Mouse (Mus musculus) midbrain, postnatal 0 days (tissue): ENCODE results near the gene Smc5. TPM values are rescaled to one million over a fixed set of nuclear protein-coding genes. Genes with fewer than 3 reads are reported as not detected.

Experiments
- ATAC-seq: fragments of 200-750 bp; cut with Nextera tagmentation; 2 replicates; pipeline ENCODE4 v1.8.0; 2017; ENCODE audit warnings: moderate number of reproducible peaks, mild to moderate bottlenecking, moderate TSS enrichment, moderate library complexity; ENCODE audit not compliant: low FRiP score
- DNase-seq: peaks from one replicate; pipeline ENCODE4 v3.0.0-alpha.2; 2015; ENCODE audit warnings: low spot score
- H3K27ac ChIP-seq: fragments of 300-500 bp; sonication (generic); 2 replicates; pipeline ENCODE4 v1.5.1; 2014; ENCODE audit warnings: low read depth, mild to moderate bottlenecking, low read length, mixed read lengths
- H3K27me3 ChIP-seq: fragments of 300-500 bp; sonication (generic); 2 replicates; pipeline ENCODE4 v1.6.1; 2014; ENCODE audit warnings: low read length, control low read depth, mixed read lengths; ENCODE audit not compliant: insufficient read depth
- H3K36me3 ChIP-seq: fragments of 300-500 bp; sonication (generic); 2 replicates; pipeline ENCODE4 v1.6.1; 2014; ENCODE audit warnings: low read length, control low read depth, mixed read lengths; ENCODE audit not compliant: insufficient read depth
- H3K4me1 ChIP-seq: fragments of 300-500 bp; sonication (generic); 2 replicates; pipeline ENCODE4 v1.6.1; 2014; ENCODE audit warnings: mild to moderate bottlenecking, control low read depth, antibody characterized with exemption, low read length, mixed read lengths; ENCODE audit not compliant: insufficient read depth
- H3K4me2 ChIP-seq: fragments of 300-500 bp; sonication (generic); 2 replicates; pipeline ENCODE4 v1.6.1; 2014; ENCODE audit warnings: low read depth, mild to moderate bottlenecking, low read length, mixed read lengths; ENCODE audit not compliant: poor library complexity, severe bottlenecking
- H3K4me3 ChIP-seq: fragments of 300-500 bp; sonication (generic); 2 replicates; pipeline ENCODE4 v1.5.1; 2014; ENCODE audit warnings: low read depth, mild to moderate bottlenecking, low read length, moderate library complexity
- H3K9ac ChIP-seq: fragments of 300-500 bp; sonication (generic); replicated peaks from 2 replicates; pipeline ENCODE4 v1.6.1; 2014; ENCODE audit warnings: mild to moderate bottlenecking, low read length, moderate library complexity, mixed read lengths; ENCODE audit not compliant: poor library complexity, severe bottlenecking
- H3K9me3 ChIP-seq: fragments of 300-500 bp; sonication (generic); 2 replicates; pipeline ENCODE4 v1.6.1; 2016; ENCODE audit warnings: low read length, control low read depth
- CTCF ChIP-seq: IDR thresholded peaks from 2 replicates; pipeline ENCODE4 v1.5.1; 2016; ENCODE audit warnings: antibody characterized with exemption, mild to moderate bottlenecking
- WGBS: fragments of 180-500 bp; shearing (Covaris S2); extraction: QIAGEN DNeasy Blood & Tissue Kit; methylation state at CpG from one replicate; pipeline ENCODE4 v1.1.7; 2014; 5-methylcytosine and 5-hydroxymethylcytosine counted together
- polyA plus RNA-seq: library from polyadenylated mRNA; unstranded; fragments of >200 nt; fragmentation: Nextera tagmentation; extraction: Ambion mirVana; gene quantifications from 2 replicates; pipeline ENCODE4 v1.2.1, GENCODE M21; 2015
- total RNA-seq: library from RNA; depleted of rRNA; stranded (reverse); fragments of >200 nt; gene quantifications from 2 replicates; pipeline ENCODE4 v1.2.3, GENCODE M21; 2014; rRNA removed

Gene Smc5
- total and polyA plus RNA-seq, 2 experiments from 2014 or later, result 19.2 to 20.3 TPM

DNA sequence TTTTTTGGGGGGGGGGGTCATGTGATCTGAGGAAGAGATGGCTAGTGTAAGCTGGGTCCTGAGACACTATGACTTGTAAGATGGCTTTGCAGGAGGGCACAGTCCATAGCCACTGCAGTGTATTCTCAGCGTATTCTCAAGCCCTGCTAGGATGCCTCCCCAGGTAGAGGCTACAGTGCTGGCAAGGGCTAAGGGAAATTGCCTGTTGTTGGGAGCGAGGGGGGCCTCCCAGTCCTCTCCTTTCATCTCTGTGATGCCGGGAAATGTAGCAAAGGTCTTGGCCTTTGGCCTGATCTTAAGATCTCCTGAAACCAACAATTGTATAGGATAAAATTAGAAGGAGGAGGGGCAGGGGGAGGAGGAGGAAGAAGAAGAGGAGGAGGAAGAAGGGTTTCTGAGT, 110.3 kb downstream of the Smc5 start:
- no peak for TF ChIP-seq CTCF
- H3K27me3 ChIP-seq, result no peaks in the 10 kb centered on the region
- no peak for ATAC-seq
- 41% methylated on average over 3 of the region's 3 CpGs for WGBS
- H3K4me1 ChIP-seq, result no peaks in the 10 kb centered on the region
- H3K4me2 ChIP-seq, result no peak overlapping the region
- H3K4me3 ChIP-seq, result no peak overlapping the region
- no peaks in the 10 kb centered on the region for H3K36me3 ChIP-seq
- H3K9me3 ChIP-seq, result no peaks in the 10 kb centered on the region
- no peak for DNase-seq
- no peak overlapping the region for H3K9ac ChIP-seq
- no peak overlapping the region for H3K27ac ChIP-seq

DNA sequence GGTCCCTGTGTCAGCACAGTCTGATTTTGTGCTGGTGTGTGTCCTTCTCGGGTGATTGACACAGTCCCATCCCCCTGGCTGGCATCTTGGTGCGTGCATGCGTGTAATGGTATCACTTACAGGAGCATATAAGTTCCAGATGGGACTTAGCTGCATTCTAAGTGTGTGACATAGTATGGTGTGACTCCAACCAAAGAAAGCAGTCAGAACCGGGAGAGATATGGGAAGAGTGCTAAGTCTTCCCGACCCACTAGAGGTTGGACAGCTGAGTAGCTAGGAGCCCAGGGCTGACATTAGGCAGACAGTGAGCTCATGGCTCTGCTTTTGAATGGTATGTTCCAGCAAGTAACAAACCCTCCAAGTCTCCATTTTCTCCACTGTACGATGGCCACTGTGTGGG, 110.8 kb downstream of the Smc5 start:
- 76% methylated on average over 6 of the region's 6 CpGs for WGBS
- ATAC-seq, result no peak

DNA sequence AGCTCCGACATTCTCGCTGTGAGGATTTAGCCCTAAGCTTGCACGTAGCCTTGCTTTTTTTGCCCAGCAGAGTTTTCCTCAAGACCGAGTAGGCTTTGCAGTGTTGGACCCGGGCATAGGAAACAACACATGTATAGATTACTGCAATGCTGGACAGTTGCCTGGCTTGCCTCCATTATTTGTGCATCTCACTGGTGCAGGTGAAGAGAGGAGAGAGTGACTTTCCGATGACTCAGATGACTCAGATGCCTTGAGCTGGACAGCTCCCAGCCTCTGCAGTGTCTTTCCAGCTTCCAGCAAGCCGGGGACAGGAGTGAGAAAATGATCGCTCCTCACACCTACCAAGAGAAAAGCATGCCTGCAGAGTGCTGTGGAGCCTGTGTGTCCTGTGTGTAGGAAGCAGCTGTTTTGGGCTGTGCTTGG, 111.3 kb downstream of the Smc5 start:
- ATAC-seq (no peak), DNase-seq (no peak)
- Histone ChIP-seq H3K36me3 (no peaks in the 10 kb centered on the region), H3K9ac (no peak overlapping the region), H3K27me3 (no peaks in the 10 kb centered on the region), H3K4me3 (no peak overlapping the region), H3K27ac (no peak overlapping the region), H3K4me1 (no peaks in the 10 kb centered on the region), H3K9me3 (no peaks in the 10 kb centered on the region), H3K4me2 (no peak overlapping the region)
- WGBS, result 24% methylated on average over 8 of the region's 8 CpGs
- TF ChIP-seq CTCF, result no peak

More for the DNA sequence above, 110.8 kb downstream of the Smc5 start:
- Histone ChIP-seq H3K4me3 (no peak overlapping the region), H3K9ac (no peak overlapping the region), H3K4me2 (no peak overlapping the region), H3K36me3 (no peaks in the 10 kb centered on the region), H3K27me3 (no peaks in the 10 kb centered on the region), H3K9me3 (no peaks in the 10 kb centered on the region), H3K4me1 (no peaks in the 10 kb centered on the region), H3K27ac (no peak overlapping the region)
- no peak for DNase-seq
- no peak for TF ChIP-seq CTCF

DNA sequence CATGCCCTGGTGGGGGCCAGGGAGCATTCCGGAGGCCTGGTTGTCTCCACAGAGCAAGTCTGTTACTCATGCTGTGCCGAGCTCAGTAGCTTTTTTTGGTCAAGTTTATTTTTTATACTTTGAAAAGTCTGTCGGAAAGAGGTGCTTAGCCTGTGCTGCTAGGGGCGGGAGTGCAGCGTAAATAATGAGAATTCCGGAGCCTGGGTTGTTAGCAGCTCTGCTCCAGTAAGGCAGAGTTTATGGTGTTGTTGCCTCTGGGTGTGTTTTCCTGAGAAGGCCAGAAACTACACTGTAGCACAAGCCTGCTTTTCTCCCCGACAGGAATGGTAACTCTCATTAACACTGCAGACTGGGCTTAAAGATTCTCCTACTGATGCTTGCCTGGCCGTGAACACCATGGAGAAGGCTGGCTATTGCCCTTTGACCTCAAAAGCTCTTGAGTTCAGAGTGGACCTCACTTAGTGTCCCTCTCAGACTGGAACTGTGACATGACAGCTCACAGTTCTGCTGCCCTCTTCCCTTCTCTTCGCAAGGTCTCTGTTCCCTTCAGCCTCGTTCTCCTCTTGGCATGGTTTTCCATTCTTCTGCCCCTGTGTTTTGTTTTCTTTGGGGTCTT, 113.8 kb downstream of the Smc5 start:
- WGBS, result 81% methylated on average over 10 of the region's 10 CpGs
- no peaks in the 10 kb centered on the region for H3K4me1 ChIP-seq
- ATAC-seq (no peak), DNase-seq (no peak)
- no peak for TF ChIP-seq CTCF
- H3K36me3 ChIP-seq, result no peaks in the 10 kb centered on the region
- H3K9me3 ChIP-seq, result no peaks in the 10 kb centered on the region
- no peaks in the 10 kb centered on the region for H3K27me3 ChIP-seq
- H3K27ac ChIP-seq, result no peak overlapping the region
- H3K4me3 ChIP-seq, result no peak overlapping the region
- H3K4me2 ChIP-seq, result no peak overlapping the region
- H3K9ac ChIP-seq, result no peak overlapping the region

Other genes starting within 250 kb of the Smc5 start
- gene Klf9, start 132.7 kb downstream of the Smc5 start, total RNA-seq, result 13.8 and 14.7 TPM in 2 replicates
- 6.3 and 7.4 TPM in 2 replicates for gene Klf9, start 132.7 kb downstream of the Smc5 start, polyA plus RNA-seq
- gene Mamdc2, start 174.5 kb upstream of the Smc5 start, total RNA-seq, result 5.0 and 5.3 TPM in 2 replicates
- gene Mamdc2, start 174.5 kb upstream of the Smc5 start, polyA plus RNA-seq, result 4.2 and 5.2 TPM in 2 replicates